Mouse (Mus musculus) limb, embryonic 12.5 days (tissue): ENCODE measurements around the gene Arl3. TPM values are rescaled to one million over a fixed set of nuclear protein-coding genes. Genes with fewer than 3 reads are reported as not detected.

Experiments used
- polyA plus RNA-seq: library from polyadenylated mRNA; unstranded; fragments of >200 nt; fragmentation: Nextera tagmentation; extraction: Ambion mirVana; gene quantifications from 2 replicates; pipeline ENCODE4 v1.2.1, GENCODE M21; 2016

Arl3 gene
- polyA plus RNA-seq, 1 experiment from 2014 or later = 167 TPM

Other genes starting within 250 kb of the Arl3 start
- gene Psd, start 246.0 kb downstream of the Arl3 start, polyA plus RNA-seq = 2.8 and 3.0 TPM in 2 replicates
- 14.3 and 14.4 TPM in 2 replicates for gene Fbxl15, start 245.0 kb downstream of the Arl3 start, polyA plus RNA-seq
- gene Cuedc2, start 234.5 kb downstream of the Arl3 start, polyA plus RNA-seq = 165 and 176 TPM in 2 replicates
- gene Mfsd13a, start 232.1 kb downstream of the Arl3 start, polyA plus RNA-seq = 3.8 and 4.4 TPM in 2 replicates
- gene 2310034G01Rik, start 222.9 kb downstream of the Arl3 start, polyA plus RNA-seq = 2.3 TPM in 2 replicates
- 145 and 147 TPM in 2 replicates for gene Actr1a, start 177.4 kb downstream of the Arl3 start, polyA plus RNA-seq
- gene Sufu, start 176.3 kb downstream of the Arl3 start, polyA plus RNA-seq = 44.4 and 45.2 TPM in 2 replicates
- gene Trim8, start 71.5 kb downstream of the Arl3 start, polyA plus RNA-seq = 17.3 and 21.5 TPM in 2 replicates
- gene Sfxn2, start 167 bp upstream of the Arl3 start, polyA plus RNA-seq = 18.3 and 25.2 TPM in 2 replicates
- 48.3 and 48.6 TPM in 2 replicates for gene Wbp1l, start 25.9 kb upstream of the Arl3 start, polyA plus RNA-seq
- gene Cyp17a1, start 100.0 kb upstream of the Arl3 start, polyA plus RNA-seq = 0.15 TPM in 1 of 2 replicates, not detected in the other
- gene Borcs7, start 116.7 kb upstream of the Arl3 start, polyA plus RNA-seq = 15.8 and 16.9 TPM in 2 replicates
- gene As3mt, start 134.3 kb upstream of the Arl3 start, polyA plus RNA-seq = 34.6 and 37.5 TPM in 2 replicates
- gene Cnnm2, start 188.4 kb upstream of the Arl3 start, polyA plus RNA-seq = 2.8 and 2.9 TPM in 2 replicates